Mouse (Mus musculus) cerebellum, adult 8-10 months (tissue): ENCODE results near the gene Tmbim6.

ENCODE experiments used
- DNase-seq: peaks from one replicate; pipeline ENCODE4 v3.0.0; 2022

Tmbim6 gene

DNA sequence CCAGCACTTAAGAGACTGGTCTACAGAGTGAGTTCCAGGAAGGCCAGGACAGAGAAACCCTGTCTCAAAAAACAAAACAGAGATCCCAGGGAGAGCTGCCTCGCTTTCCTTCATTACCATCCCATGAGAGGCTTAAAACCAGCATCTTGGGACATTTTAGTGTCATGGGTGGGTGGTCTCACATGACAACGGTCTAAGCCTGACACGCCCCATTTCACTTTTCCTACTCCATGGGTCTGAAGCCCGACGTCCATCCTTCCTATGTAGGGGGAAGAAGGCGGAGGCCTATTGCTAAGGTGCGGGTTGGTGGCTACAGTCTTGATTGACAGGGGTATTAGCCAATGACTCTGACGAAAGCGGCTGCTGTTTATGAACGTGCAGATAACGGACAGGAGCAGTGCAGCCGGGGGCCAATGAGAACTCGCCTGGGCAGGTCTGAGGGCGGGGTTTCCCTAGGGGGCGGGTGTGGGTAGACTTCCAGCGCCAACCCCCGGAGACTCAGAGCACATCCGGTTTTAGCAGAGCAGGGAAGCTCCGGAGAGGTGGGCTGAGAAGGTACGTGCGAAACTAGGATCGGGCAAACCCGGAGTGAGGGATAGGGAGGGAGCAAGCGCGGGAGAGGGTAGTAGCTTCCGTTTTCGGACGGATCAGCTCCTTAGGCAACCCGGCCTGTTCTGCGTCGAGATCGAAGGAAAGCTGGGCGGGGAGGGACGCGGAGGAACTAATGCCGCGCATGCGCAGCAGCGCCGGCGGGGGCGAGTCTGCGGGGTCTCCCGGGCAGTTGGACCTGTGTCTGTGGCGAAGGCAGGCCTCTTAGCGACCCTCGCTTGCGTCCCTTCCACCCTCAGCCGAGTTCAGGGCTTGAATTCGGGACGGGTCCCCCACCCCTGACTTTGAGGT is at the start of gene Tmbim6:
Gene Tmbim6 (plus strand): TSS at position 397 of the 900 bp plus-strand sequence.
- DNase-seq, result peak; percentile 99

DNA sequence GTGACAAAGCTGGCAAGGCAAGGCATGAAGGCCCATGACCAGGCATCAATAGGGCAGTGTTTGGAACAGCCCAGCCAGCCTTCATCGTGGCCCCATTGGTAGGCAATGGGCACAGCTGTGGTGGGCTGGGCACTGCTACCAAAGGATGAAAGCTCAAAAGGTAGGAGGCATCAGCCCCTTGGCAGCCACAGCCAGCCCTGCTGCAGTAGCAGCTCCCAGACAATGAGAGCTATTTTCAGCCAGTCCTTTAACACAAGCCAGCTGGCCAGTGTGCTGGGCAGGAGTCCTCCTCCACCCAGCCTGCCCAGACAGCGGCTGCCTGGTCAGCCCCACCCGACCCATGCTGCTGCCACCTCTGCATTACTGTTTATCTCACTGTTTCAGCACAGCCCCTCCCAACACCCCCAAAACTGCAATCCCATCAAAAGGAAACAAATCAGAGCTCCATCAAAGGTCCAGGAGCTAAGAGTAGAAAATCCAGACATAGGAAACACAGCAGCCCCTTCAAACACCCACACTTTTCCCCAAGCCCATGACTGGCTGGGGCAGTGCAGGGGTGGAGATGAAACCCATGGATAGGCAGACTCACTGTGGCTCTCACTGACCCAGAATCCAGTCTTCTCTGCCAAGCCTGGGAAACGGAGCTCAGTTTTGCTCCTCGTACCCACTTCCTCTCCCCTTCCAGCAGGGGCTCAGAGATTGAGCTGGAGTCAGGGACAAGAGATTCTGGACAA is 49.1 kb upstream of the Tmbim6 start:
- DNase-seq, result no peak

DNA sequence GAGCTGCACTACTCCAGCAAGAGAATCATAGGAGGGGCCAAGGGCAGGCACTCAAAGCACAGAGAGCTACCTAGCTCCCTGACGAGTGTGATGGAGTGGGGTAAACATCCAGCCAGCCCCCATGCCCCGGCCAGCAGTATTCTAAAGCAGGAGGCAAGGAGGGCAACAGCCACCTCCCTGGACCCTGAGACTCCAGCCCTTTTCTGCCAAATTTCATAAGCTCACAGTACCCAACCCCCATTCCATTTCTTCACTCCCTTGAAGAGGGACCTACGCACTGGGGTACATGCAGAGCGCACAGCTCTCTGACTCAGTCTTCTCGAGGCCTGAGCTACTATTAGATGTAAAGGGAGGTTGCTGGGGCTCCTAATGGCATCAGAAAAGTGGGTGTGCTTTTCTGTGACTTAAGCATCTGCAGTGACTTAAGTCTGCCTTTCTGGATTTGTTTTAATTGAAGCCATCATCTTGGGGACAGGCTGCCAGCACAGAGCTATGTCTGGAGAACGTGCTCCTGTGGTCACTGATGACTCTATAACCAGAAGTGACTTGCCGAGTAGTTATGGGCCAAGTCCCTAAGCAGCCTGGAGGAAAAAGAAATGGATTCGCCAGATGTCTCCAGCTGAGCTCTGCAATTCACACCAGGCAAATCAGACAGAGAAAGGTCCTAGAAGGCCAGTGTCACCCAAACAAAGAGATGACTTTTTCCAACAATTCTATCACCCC is 48.4 kb upstream of the Tmbim6 start:
- DNase-seq, result no peak

DNA sequence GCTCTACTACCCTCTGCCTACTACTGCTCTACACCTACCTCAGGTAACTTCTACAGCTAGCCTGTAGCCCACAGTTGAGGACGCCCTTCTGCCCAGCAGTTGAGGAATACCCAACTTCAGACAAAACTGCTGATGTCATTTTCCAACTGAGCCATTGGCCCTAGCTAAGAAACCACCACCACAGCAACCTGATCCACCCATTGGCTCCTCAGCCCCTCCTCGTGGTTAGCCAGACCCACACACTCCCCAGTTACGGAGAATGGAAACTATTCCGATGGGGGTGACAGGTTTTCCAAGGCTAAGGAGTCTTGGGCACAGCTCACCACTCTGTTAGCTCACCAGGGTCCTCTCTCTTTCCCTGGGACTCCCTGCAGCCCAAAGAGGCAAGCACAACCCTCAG is 47.7 kb upstream of the Tmbim6 start:
- DNase-seq, result no peak

DNA sequence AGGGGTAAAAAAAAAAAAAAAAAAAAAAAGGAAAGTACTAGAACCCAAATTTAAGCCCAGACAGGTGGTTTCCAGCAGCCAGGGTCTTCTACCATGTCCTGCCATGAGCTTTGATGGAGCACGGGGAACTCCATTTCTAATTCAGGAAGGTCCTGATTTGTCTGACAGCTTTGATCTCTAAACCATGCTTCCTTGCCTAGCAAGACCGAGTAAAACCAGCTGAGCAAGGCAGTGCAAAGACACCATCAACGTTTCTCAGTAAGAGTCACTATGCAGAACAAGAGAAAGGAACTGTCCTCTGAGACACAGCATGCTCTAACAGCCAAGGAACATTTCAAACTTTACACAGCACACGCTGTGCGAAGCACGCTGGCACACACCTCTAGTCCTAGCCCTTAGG is 41.1 kb upstream of the Tmbim6 start:
- DNase-seq, result no peak

DNA sequence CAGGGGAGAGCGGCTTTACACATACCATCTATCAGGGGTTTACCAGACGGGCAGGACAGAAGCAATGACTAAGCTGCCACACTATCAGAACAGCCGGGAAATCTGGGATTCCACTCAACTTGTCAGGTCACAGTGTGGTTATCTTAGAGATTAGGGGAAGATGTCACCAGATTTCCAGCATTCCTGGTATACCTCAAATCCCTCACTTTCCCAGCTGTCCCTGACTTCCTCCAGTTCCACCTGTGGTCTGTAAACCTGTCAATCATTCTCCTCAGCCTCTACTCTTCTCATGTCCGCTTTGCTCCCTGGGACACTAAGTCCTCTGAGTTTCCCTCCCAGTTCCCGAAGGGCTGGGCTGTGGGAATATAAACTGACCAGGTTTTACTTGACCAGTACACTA is 40.4 kb upstream of the Tmbim6 start:
- DNase-seq, result no peak

DNA sequence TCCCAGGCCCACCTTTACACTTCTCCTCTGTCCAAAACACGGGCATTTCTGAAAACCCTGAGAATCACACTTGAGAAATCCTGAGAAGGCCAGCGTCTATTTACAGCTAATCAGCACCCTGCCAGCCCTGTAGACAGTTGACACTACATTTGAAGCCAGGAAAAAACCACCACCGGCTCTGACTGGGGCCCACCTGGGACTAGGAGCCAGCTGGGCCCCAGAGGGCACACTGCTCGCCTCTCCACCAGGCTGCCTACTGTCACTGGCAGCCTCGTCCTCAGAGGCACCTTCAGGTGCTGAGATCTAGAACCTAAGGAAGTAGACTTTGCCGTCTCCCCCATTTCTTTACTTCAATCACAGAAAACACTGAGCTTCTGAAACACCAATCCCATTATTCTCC is 37.0 kb upstream of the Tmbim6 start:
- no peak for DNase-seq

DNA sequence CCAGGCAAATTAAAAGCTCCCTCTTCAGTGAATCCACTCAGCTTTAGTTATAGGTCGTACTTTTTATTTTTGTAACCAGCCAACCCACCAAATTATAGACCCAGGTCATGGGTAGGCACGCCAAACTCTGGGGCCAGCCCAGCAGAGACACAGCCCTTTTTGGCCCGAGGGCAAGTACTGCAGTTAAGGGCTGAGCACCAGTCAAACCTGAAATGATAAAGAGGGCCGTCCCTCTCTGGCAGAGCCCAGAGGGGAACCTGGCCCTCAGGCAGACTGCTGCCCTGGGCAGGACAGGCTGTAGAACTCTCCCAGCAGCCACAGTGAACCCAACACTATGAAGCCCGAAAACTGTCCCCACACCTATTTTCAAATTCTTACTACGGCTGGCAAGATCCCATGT is 36.2 kb upstream of the Tmbim6 start:
- DNase-seq, result no peak

DNA sequence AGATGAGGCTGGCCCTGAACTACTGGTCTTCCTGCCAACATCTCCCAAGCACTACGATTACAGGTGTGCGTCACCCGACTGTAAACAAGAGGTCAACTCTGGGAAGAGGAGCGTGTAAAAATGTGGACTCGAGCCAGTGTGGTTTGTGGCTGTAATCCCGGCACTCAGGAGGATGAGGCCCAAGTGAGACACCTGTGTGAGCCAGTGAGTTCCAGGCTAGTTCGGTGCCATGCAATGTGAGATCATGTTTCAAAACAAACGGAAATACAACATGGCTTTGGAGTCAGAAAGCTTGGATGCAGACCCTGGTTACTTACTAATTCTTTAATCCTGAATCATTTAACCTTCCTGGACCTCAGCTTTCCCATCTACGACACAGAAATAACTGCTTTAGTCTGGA is 33.7 kb upstream of the Tmbim6 start:
- no peak for DNase-seq

DNA sequence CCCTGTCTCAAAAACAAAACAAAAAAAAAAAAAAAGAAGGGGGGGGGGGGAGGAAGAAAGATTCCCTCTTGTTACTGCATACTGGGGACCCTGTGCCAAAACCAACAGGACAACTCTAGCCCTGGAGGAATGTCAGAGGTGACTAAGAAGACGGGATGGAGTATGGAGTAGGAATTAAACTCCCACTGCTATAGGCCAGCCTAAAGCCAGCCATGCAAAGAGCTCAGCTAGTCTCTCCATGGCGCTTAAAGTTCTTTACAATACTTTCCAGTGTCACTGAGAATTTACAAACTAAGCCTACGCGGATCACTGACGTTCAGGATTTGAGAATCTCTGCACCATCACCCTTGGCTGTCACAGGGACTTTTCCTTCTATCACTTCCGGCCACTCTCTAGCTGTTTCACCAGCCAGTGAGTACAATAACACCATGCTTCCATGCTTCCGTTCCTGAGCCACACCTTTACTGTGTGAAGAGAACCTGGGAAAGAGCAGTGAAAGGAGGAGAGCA is 28.6 kb upstream of the Tmbim6 start:
- DNase-seq, result no peak

DNA sequence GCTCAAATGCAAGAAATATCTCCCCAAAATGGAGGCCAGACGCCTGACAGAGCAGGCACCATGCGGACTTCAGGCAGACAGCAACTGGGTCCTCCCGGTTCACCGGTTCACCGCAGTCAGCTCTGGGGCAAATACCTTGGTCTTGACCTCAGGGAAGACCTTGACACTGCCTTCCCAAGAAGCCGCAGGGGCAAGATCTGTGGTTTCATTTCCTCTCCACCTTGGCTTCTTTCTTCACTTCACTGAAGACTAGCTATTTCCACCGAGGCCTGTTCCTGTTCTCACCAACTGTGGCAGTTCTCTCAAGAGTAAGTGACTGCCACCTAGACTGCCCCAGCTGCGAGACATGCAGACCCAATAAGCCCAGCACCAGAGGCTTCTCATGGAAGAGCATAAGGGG is 27.8 kb upstream of the Tmbim6 start:
- no peak for DNase-seq

DNA sequence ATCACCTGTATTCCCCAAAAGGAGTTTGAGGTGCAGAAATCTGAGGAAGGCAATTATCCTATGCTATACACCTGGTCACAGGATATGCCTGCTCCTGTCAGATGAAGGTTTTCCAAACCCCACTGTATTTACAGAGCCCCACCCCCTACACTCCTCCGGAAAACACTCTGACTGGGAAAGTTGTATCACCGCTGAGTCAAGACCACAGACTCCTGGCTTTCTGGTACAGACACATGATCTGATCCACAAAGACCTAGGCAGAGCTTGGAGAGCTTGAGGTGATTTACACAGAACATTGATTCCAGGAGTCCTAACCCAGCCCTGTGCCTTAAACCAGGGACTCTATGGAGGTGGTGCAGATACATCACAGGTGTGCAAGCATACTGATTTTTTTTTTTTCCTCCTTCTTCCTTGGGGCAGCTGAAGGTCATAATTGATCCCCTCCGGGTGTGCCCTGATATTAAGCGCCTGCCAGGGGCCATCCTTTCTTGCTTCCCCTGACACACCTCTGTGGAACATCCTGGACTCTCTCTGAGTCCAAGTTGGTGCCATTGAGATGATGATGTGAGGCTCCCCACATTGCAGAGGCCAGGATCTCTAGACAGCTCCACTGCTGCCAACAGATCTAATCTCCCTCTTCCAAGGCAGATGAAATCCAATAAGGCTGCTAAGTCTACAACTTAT is 24.0 kb upstream of the Tmbim6 start:
- no peak for DNase-seq

DNA sequence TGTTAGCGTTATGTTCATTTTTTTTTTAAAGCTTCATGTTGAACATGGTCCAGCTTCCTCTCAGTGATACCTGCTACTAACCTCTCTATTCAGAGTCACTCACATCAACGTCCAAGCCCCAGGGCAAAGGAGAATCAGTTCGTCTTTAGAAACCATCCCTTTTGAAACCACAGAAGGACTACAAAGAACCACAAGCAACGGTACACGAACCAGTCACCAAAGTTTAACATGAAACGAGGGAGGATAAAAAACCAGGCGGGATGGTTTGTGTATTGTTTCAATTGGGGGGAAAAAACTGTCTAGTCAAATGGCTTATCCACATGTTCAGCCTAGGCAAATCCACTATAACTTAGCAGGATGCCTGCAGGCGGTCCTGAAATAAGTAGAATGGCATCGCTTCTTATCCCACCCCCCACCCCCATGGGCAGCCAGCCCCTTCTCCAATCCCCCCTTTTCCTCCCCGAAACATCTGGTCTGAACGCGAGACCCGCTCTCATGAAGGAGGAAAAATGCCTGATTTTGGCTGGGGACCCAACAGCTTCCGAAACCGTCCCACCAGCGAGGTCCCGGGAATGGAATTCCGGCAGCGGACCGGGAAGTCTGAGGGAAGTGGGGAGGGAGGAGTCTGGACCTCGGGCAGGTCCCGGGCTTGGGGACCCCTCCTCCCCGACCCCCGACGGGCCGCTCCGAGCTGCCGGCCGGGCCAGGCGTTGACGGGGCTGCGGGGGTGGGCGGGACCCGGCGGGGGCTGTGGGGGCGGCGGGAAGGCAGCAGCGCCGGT is 23.1 kb upstream of the Tmbim6 start:
- peak; percentile 22 for DNase-seq

DNA sequence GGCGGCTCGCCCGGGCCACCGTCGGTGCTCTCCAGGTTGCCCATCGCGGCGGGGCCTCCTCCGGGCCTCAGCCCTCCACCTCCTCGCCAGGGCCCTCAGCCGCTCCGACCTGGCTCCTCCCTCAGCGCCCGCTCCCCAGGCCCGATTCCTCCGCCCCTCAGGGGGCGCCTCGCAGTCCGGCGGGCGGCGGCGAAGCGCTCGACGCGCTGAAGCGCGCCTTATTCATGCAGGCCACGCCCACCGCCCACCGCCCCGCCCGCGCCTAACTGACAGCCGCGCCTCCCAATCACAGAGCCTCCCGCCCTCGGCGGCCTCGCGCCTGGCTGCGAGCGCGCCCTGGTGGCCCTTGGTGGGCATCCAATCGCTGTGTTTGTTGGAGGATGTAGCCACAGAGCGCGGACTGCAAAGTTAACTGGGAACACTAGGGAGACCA is 22.4 kb upstream of the Tmbim6 start, which contains the start of gene Fmnl3:
Gene Fmnl3 (minus strand): TSS at position 224 of the 433 bp plus-strand sequence.
- peak; percentile 98 for DNase-seq

DNA sequence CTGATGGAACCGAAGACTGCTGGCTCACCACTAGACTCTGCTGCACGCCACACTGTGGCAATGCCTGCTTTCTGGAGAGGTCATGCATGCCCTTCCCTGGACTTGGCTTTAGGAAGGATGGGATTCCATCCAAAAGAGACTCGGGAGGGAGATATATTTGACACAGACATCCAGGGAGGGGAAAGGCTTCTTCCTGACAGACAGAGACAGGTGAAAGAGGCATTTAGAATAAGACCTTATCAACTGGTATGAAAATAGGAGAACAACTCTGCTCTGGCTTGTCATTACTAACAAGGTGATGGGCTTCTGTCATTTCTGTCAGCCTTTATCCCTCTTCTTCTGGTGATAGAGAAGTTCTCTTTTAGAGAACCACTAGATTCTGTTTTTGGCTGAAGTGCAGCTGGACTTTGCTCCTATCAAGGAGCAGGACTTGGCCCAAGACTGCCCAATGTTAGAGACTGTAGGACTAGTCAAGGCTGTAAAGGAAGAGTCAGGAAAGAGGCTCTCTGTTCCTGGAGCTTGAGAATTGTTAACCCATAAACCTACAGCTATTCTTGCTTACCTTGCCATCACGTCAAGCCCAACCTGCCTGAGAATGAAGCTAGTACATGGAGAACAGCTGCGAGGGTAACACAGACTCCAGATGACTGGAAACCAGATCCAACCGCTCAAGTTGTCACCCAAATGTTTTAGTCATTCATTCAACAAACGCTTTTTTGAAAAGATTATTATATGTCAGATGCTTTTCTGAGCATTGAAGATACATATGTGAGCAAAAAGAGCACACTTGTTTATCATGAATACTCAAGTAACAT is 20.9 kb upstream of the Tmbim6 start:
- DNase-seq, result no peak

DNA sequence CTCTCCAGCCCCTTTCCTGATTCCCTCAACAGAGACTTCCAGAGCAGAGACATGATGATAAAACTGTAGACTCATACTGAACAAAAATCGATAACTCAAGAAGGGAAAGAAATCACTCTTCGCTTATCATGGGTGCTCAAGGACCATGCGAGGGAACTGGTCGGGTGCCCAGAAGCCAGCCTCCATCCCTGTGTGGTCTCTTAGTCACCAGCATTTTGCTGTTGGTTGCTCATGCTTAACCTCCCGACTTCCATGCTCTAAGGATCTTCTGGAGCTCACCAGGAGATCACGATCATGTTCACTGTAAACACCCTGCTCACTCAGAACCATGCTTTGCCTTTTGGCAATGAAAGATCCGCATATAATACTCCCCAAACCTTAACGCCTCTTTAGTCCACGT is 19.9 kb upstream of the Tmbim6 start:
- DNase-seq, result no peak

DNA sequence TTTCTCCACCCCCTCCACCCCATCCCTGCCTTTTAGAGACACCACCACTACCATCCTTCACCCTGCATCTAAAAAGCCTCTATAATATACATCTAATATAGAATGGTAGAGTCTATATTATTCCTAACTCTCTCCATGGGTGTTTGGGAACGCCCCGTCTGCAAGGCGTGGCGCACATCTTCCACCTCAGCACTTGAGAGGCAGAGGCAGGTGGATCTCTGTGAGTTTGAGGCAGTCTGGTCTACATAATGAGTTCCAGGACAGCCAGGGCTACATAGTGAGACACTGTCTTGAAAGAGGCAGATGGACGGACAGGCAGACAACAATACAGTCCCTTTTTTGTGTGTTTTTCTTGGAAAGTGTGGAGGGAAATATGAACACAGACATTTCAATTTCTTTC is 17.6 kb upstream of the Tmbim6 start:
- DNase-seq, result no peak

DNA sequence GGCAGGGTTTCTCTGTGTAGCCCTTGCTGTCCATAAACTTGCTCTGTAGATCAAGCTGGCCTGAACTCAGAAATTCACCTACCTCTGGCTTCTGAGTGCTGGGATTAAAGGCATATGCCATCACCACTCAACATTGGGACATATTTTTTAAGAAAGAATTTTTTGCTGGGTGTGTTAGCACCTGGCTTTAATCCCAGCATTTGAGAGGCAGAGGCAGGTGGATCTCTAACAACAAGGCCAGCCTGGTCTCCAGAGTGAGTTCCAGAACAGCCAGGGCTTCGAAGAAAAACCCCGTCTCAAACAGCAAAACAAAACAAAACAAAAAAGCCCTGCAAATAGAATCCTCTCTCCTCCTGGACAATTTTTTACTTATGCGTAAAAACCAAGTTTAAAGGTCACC is 17.1 kb upstream of the Tmbim6 start:
- DNase-seq, result no peak

DNA sequence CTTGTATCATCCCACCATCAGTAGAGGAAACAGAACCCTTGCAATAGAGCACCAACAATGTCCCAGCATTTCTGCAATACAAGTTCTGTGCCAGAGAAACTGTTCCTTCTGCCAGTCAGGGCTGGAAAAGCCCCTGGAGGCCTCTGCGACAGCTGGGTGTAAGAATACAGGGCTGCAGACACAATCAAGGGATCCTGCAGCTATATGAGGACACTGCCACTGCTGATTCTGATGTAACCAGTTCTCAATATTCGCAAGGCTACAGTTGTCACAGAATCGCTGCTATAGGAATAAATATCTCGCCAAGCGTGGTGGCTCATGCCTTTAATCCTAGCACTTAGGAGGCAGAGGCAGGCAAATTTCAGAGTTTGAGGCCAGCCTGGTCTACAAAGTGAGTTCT is 16.4 kb upstream of the Tmbim6 start:
- DNase-seq, result no peak

DNA sequence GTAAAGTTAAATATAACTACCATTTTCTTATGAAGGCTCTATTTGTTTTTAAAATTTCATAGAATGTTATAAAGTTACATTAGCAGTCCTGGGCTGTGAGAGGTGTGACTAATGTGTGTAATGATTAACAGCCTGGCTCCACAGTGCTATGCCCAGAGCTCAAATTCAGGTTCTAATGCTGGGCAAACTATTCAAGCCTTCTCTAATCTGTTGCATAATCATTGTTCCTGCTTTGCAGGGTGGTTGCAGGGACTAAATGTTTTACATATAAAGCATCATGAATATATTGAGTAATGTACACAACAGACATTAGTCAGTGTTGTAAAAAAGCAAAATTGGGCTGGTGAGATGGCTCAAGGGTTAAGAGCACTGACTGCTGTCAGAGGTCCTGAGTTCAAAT is 9.8 kb upstream of the Tmbim6 start:
- no peak for DNase-seq

DNA sequence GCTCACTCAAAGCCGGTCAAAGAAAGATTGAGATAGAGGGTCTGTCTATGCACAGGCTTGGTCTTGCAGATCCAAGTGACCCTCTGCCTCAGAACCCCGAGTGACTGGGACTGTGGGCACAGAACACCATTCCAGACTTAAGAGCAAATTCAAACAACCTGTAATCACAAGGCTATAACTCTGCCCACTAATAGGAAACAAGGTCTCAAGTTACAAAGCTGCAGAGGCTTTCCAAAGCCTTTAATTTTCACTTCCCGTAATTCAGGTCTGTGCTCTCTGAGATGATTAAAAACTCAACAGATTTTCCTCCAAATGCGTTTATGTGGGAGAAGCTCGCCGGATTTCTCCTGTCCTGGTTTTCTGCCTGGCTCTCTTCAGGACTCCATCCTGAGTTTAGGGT is 8.6 kb upstream of the Tmbim6 start:
- no peak for DNase-seq
